Mouse (Mus musculus): ENCODE results near the gene Susd3.

Gene Susd3

GRCm38 (mm10) chr13:49212711-49213500 is 35.6 kb downstream of the Susd3 start:
- no peak for DNase-seq (ENCODE audit: low spot score)

DNA sequence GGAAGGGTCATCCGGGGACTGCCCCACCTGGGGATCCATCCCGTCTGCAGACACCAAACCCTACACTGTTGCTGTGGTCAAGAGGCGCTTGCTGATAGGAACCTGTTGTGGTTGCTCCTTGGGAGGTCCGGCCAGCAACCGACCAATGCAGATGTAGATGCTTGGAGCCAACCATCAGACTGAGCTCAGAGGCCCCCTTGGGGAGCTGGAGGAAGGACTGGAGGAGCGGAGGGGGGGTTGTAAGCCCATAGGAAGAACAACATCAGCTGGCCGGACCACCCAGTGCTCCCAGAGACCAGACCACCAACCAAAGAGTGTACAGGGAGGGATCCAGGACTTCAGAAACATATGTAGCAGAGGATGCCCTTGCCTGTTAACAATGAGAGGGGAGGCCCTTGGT is 39.2 kb downstream of the Susd3 start:
- no peak for DNase-seq (ENCODE audit: low spot score)

GRCm38 (mm10) chr13:49206341-49206740 is 42.2 kb downstream of the Susd3 start:
- no peak for DNase-seq (ENCODE audit: low spot score)

- DNase-seq (ENCODE audit: low spot score): peak; percentile 81
Measured at GRCm38 (mm10) chr13:49205381-49205998, 43.0 kb downstream of the Susd3 start.

DNA sequence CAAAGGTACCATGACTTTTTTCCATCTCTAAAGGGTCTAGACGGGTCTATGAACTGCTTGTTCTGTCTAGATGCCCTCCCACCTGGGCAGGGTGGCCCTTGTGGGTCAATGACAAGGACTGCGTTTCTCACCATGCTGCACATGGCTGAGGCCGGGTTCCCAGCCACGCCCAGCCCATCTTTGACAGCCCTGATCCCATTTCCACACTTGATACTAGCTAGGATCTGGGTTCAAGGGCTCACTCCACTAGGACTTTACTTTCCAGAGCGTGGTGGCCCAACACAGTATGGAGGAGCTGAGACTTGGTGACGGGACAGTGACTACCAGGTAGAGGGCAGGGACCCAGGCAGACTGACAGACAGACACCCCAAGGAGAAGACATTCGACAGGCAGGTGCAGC is 46.0 kb downstream of the Susd3 start:
- no peak for DNase-seq (ENCODE audit: low spot score)

DNA sequence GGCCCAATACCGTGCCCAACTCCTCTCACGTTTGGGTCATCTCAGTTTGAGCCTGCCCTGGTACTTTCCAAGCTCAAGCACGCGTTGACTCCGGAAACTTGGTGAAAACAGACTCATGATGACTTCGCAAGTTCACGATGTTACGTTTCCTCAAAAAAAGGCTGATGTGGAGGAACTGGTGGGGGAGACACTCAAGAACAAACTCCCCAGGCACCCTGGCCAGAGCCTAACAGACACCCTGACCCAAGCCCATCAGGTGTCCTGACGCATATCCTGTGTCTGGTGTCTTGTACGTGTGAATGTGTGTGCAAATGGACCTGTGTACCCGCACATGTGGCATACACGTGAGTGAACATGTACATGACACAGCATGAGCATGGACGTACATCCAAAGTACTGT is 47.8 kb downstream of the Susd3 start:
- no peak for DNase-seq (ENCODE audit: low spot score)

DNA sequence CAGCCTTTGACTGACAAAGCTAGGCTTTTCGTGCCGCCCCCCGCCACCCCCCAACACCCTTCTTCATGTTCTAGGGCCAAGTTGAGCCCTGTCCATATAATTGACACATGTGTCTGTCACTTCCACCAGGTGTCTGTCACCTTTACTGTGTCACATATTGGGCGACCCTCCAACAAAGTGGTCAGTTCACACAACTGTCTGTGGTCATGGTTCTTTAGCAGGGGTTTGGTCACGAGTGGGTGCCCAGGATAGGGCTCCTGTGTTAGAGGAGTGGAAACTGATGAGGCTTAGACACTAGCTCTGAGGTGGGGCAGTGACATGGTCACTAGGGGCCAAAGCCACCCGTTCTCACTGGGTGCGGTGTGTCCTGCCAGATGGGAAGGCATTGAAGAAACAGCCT is 48.6 kb downstream of the Susd3 start:
- DNase-seq (ENCODE audit: low spot score): no peak

GRCm38 (mm10) chr13:49198734-49199133 is 49.8 kb downstream of the Susd3 start:
- DNase-seq (ENCODE audit: low spot score): no peak

DNA sequence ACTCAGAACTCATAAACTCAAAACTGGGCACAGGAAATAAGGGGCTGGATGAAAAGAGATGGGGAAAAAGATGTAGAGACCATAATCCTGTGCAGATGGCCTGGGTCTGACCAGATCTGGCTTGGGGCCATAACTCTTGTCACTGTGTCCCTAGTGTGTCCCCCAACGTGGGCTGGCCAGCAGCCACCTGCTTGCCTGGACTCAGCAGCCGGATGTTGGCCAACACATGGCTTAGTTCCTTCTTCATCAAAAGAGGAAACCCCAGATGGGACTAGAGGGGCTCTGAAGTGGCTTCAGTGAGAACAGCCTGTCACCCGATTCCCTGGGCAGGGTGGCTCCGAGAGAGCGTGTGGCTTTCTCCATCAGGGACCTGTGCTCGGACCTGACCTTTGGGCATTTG is 51.7 kb downstream of the Susd3 start:
- no peak for DNase-seq (ENCODE audit: low spot score)

DNA sequence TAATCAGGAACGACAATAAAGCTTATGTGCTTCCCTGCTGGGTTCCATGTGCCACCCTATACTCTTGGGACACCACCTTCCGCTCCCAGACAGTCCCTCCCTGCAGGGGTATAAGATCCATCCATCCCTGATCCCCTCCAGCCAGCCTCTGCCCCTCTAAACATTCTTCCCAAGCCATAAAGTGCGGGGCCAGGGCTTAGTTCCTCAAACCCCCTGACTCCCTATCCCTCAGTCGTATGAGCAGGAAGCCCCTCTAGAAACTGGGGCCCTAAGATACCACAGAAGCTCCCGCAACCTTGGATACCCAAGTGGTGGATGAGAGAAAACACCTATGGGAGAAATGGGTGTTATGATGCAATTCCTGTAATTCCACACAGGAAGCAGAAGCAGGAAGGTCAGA is 52.3 kb downstream of the Susd3 start:
- DNase-seq (ENCODE audit: low spot score): no peak

- no peak for DNase-seq (ENCODE audit: low spot score)
Measured at GRCm38 (mm10) chr13:49195651-49196050, 52.9 kb downstream of the Susd3 start.

- no peak for DNase-seq (ENCODE audit: low spot score)
Measured at GRCm38 (mm10) chr13:49194811-49195210, 53.7 kb downstream of the Susd3 start.

DNA sequence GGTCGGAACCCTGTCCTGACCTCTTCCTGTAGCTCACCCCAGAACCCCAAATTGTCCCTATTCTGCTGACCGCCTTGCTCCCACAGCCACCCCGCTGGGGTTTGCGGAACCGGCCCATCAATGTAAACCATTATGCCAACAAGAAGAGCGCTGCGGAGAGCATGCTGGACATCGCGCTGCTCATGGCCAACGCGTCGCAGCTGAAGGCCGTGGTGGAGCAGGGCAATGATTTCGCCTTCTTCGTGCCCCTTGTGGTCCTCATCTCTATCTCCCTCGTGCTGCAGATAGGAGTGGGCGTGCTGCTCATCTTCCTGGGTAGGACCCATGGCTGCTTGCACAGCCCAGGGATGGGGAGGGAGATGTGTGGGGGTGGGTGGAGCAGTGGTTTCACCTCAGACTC is 54.9 kb downstream of the Susd3 start:
- no peak for DNase-seq (ENCODE audit: low spot score)

DNA sequence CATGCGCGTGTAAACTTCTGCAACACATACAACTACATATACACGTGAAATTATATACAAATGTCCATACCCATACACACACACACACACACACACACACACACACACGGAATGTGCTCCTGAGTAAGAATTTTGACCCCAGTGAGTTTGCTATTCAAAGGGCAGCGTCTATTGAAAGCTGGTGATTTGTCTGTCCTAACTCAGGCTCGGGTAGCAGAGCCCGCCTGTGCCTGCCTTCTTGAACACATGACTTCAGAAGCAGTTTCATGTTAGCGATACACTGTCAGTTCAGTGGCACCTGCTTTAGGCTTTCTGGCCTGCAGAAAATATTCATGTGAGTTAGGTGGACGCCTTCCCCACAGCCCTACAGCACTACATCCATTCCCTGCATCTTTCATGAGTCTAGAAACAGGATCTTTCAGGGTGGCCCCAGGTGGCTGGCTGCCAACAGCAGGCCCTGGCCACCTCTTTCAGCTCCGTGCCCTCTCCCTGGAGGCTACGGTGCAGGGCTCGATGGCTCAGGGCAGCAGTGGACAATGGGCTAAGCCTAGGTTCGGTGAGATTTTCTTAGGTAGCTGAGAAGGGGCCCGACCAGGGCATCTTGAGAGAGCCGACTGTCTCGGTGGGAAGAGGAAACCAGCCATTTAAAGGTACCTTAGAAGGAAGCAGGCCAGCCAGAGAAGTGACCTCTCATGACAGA is 56.2 kb downstream of the Susd3 start:
- DNase-seq (ENCODE audit: low spot score): no peak

GRCm38 (mm10) chr13:49191673-49192035 is 56.9 kb downstream of the Susd3 start:
- no peak for DNase-seq (ENCODE audit: low spot score)

GRCm38 (mm10) chr13:49190876-49191672 is 57.4 kb downstream of the Susd3 start:
- no peak for DNase-seq (ENCODE audit: low spot score)

DNA sequence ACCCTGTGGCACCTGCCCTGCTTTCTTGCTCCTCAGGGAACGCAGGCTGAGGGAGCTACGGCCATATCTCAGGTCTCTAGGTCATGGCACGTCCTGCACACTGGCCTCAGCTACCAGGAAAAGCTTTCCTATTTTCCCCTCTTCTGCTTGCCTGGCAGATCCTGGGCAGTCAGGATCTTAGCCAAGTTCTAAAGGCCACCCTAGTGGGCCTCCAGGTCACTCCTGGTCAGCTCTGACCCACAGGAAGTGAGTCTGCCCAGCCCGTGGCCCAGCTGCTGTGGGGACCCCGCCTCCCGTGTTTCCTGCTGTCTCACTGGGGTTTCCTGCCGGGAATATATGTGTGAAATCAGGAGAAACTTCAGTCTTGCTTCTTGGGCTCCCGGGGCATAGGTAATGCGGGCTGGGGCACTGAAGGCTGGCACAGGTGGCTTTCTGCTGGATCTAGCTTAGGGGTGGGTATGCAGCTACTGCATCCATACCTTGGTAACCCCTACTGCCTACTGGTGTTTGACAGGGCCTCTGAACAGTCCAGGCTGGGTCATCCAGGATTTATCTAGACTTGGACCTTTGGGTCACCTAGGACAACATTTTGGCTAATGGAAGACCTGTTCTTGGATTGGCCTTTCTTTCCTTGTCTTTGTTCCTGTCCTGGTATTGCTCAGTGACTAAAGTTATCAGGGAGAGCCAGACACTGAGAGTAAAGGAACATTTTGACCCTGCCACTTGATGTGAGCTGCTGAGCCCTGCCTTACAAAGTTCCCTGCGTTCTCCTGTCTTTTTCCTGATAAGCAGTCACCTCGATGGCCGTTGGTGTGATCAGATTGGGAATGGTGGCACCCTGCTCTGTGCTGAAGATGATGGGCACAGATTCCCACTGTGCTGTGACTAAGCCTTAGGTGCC is 58.3 kb downstream of the Susd3 start:
- DNase-seq (ENCODE audit: low spot score): no peak

GRCm38 (mm10) chr13:49188966-49189360 is 59.5 kb downstream of the Susd3 start:
- no peak for DNase-seq (ENCODE audit: low spot score)

- DNase-seq (ENCODE audit: low spot score): peak; percentile 33
Measured at GRCm38 (mm10) chr13:49188219-49188965, 60.1 kb downstream of the Susd3 start.
